ENCODE assay signal across 1 mouse cellular context in genomic region chr10:128094340-128094968, GRCm38 (mm10).
TF ChIP-seq lines count a peak whose summit lies in the region.

No protein-coding gene starts in this region.

TF ChIP-seq in MEL, 35 proteins besides CTCF, POLR2A, EP300 and RAD21 (continued from another document):
- no peak for TF ChIP-seq MEF2A (IDR thresholded peaks at IDR 0.05; ENCODE audit: extremely low read depth, insufficient replicate concordance, low read depth, low read length, poor library complexity, severe bottlenecking)
- TF ChIP-seq UBTF (IDR thresholded peaks at IDR 0.05; ENCODE audit: borderline replicate concordance, insufficient read depth, low read depth, low read length): no peak
- no peak for TF ChIP-seq SMC3 (IDR thresholded peaks at IDR 0.05; ENCODE audit: low read depth, low read length)
- peak; percentile 22; the same call in 1 of the 2 replicates for TF ChIP-seq NELFE (IDR thresholded peaks at IDR 0.05; ENCODE audit: low read depth, low read length)
- no peak for TF ChIP-seq MYB (IDR thresholded peaks at IDR 0.05; ENCODE audit: low read depth, low read length)
- no peak for TF ChIP-seq CHD2 (IDR thresholded peaks at IDR 0.05; ENCODE audit: low read length)
